Mouse (Mus musculus): ENCODE measurements around the gene Shisa8.
"Not testable (repeated sequence)": the region's sequence is repeated elsewhere in the genome, so short reads cannot be mapped to it uniquely, and the experiment has no call there.

The Shisa8 gene

GRCm38 (mm10) chr15:82212752-82213063 is at the start of gene Shisa8:
TSS of gene Shisa8 (minus strand) at chr15:82212815.
- peak; percentile 51 for DNase-seq (ENCODE audit: low spot score)

DNA sequence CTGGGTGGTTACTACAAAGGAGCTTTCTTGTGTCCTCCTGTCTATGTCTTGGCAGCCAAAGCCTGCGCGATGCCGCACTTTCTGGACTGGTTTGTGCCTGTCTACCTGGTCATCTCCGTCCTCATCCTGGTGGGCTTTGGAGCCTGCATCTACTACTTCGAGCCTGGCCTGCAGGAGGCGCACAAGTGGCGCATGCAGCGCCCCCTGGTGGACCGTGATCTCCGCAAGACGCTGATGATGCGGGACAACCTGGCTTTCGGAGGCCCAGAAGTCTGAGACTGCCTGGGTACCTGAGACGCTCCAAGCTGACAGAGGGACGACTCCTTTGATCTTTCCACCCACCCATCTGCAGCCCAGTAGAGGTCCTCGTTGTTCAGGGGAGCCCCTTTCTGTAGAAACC is 46.9 kb upstream of the Shisa8 start:
- DNase-seq (ENCODE audit: low spot score), result peak; percentile 85

DNA sequence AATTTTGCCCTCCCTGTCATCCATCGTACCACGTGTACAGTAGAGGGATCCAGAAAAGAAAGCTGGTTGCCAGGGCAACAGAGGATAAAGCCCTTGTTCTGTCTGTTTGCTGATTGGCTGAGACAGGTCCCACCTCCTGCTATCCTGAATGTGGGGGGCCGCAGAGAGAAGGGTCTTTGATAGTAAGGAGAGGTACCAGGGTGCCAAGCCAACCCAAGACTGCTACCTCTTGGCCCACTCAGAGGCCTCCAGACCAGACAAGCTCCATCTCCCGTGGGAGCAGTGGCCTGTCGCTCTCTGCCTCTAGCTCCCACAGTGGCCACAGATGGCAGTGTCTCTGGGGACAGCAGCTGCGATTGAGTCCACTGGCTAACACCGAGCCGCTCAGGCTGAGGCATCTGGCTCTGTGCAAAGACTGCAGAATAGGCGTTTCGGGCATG is 43.3 kb upstream of the Shisa8 start:
- DNase-seq (ENCODE audit: low spot score), result peak; percentile 48

DNA sequence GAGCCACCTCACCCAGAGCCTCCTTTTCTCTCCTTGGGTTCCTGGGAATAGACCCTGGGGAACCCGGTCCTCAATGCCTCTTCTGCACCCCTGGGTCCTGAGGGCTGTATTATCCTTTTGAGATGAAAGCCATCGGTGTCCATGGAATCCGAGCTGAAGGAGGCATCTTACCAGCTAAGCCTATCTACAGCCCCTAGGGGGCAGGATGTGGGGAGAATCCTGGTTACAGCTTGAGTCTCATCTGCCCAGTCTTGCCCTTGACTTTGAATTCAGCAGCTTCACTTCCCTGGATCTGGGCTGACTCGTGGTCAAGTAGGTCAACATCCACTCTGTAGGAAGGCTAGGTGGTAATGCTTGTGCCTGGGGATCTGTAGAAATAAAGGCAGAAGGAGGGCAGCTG is 42.6 kb upstream of the Shisa8 start:
- no peak for DNase-seq (ENCODE audit: low spot score)

DNA sequence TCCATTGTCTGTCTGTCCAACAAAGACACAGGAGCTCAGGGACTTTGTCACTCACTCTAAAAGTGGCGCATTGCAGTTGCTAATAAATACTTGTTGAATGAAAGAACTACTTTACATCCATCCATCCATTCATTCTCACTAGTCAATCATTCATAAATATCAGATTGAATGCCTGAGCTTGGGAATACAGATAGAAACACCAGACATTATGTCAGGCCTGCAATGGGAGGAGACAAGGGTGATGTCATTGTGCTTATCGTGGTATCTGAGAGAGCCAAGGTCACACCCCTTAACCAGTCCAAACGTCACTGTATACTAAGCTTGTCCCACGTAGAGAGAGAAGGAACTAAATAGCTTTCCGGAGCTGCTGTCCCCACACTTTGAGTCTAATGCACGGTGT is 39.5 kb upstream of the Shisa8 start, which contains the start of gene 1500009C09Rik:
Gene 1500009C09Rik (plus strand): TSS at position 301 of the 400 bp plus-strand sequence.
- DNase-seq (ENCODE audit: low spot score), result no peak

DNA sequence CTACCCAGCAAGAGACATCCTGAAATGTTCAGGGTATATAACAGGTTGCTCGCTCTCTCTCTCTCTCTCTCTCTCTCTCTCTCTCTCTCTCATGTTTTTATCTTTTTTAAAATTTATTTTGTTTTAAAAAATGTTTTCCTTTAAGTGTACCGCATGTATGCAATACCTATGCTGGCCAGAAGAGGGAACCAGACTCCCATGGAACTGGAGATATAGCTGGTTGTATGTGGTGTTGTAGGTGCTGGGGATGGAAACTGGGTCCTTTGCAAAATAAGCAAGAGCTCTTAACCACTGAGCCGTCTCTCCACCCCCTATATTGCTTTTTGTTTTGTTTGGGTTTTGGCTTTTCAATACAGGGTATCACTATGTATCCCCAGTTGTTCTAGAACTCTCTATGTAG is 39.0 kb upstream of the Shisa8 start:
- no peak for DNase-seq (ENCODE audit: low spot score)

- no peak for DNase-seq (ENCODE audit: low spot score)
Measured at GRCm38 (mm10) chr15:82247131-82247776, 34.6 kb upstream of the Shisa8 start.

DNA sequence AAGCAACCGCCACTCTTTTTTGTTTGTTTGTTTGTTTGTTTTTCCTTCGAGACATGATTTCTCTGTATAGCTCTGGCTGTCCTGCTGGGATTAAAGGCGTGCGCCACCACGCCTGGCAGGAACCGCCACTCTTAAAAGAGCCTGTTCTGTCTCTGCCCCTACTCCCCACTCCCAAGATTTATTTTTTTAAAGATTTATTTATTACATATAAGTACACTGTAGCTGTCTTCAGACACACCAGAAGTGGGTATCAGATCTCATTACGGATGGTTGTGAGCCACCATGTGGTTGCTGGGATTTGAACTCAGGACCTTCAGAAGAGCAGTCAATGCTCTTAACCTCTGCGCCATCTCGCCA is 32.2 kb upstream of the Shisa8 start:
- DNase-seq (ENCODE audit: low spot score), result not testable (repeated sequence)

GRCm38 (mm10) chr15:82244115-82244804 is 31.6 kb upstream of the Shisa8 start, which contains the start of gene Cenpm:
TSS of gene Cenpm (minus strand) at chr15:82244748.
- peak; percentile 97 for DNase-seq (ENCODE audit: low spot score)

DNA sequence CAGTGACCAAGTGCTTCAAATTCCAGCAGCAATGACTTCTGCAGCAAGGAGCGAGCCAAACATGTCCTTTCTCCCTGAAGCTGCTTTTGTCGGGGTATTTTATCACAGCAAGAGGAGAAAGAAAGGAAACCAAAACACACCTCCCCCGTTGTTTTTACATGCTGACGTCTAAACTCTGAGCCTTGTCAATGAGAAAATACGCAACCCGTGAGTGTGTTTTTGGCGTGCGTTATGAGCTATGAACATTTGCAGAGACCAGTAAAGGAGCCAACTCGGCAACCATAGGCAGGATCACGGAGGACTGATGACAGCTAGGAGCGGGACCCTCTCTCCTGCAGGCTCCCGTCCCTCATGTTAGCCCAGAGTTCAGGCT is 31.1 kb upstream of the Shisa8 start:
- no peak for DNase-seq (ENCODE audit: low spot score)

- no peak for DNase-seq (ENCODE audit: low spot score)
Measured at GRCm38 (mm10) chr15:82243311-82243710, 30.7 kb upstream of the Shisa8 start.

DNA sequence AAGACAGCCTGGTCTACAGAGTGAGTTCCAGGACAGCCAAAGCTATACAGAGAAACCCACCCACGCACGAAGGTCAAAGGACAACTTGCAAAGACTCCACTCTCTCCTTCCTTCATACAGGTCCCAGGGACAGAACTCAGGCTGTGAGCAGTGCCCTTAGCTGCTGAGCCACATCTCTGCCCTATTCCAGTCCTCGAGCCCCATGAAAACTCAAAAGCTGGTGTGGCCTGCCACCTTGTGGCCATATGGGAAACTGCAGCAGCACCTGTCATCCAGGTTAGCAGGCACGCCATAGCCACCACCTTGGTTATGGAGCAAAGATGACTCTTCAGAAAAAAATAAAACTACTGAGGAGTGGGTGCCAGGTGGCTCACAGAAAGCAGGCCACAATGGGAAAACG is 23.9 kb upstream of the Shisa8 start:
- peak; percentile 81 for DNase-seq (ENCODE audit: low spot score)

GRCm38 (mm10) chr15:82235661-82236060 is 23.0 kb upstream of the Shisa8 start:
- no peak for DNase-seq (ENCODE audit: low spot score)

DNA sequence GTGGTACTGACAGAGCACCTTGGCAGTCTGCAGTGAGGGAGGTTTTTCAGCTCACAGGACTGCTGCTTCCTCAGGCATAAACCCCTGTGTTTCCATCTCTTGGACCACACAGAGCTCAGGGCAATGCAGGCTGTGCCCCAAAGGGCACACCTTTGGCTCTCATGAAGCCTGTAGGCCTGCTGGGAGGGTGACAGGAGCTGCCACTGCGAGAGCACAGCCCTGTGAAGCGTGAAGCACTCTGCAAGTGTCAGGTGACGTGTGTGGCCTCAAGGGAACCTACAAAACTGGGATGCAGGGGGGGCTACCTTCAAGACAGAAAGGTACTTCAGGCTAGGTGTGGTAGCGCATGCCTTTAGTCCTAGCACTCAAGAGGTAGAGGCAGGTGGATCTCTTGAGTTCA is 20.0 kb upstream of the Shisa8 start:
- no peak for DNase-seq (ENCODE audit: low spot score)

DNA sequence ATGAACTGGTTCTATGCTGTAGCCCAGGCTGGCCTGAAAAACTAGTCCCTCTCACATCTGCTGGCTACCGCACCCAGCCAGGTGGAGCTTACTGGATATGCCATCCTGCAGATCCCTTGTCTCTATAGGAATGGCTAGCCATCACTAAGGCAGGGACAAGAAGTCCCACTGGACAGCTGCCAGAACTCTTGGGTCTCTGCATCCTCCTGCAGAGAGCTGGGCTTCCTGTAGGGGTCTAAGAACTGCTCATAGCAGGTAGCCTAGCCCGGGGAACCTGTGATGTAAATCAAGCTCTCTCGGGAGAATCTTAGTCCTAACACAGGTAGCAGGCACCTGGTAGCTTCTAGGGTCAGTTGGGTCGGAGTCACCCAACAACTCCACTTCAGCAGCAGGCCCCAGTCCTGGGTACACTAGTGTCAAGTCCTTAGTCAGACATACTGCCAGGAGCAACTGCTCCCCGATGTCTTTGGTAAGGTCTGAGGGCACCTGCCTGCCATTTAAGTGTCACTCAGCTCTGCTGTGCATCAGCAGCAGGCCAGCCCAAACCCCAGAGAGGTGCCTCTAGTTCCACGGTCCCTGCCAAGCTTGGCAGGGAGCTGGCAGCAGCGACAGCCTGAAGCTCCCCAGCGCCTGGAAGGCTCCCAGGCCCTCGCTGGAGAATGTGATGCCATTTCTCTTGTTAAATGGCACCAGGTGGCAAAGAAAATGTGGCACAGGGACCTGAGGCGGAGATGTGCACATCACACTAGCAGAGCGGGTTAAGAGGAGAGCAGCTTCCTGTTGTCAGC is 19.2 kb upstream of the Shisa8 start:
- no peak for DNase-seq (ENCODE audit: low spot score)

DNA sequence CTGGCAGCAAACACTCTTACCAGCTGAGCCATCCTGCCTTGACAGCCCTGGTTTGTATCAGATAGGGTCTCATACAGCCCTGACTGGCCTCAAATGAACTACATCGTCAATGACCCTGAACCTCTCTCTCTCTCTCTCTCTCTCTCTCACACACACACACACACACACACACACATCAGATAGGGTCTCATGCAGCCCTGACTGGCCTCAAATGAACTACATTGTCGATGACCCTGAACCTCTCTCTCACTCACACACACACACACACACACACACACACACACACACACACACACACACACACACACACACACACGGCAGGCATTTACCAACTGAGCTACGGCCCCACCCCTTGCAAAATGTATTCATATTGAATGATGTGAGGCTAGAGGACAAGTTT is 18.5 kb upstream of the Shisa8 start:
- DNase-seq (ENCODE audit: low spot score), result no peak

DNA sequence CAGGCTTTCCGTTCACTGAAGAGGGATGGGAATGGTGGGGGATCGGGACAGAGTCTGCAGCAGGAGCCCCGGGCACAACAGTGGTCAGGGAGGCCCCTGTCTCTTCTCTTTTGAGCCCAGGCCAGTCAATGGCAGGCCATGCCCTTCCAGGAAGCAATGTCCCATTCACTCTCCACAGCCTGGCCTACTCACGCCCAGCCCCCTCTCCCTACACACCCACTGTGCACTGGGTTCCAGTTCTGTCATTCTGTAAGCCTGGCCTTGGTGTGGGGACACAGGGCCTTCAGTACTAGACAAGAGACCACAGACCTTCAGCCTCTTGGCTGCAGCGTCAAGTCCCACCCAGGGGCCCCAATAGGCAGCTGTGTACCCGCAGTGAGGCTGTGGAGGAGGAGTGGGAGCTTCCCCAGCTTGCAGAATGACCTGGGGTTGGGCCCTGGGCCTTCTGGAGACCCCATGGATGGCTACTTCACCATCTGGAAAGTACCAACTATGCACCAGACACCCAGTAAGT is 17.5 kb upstream of the Shisa8 start:
- DNase-seq (ENCODE audit: low spot score), result no peak

DNA sequence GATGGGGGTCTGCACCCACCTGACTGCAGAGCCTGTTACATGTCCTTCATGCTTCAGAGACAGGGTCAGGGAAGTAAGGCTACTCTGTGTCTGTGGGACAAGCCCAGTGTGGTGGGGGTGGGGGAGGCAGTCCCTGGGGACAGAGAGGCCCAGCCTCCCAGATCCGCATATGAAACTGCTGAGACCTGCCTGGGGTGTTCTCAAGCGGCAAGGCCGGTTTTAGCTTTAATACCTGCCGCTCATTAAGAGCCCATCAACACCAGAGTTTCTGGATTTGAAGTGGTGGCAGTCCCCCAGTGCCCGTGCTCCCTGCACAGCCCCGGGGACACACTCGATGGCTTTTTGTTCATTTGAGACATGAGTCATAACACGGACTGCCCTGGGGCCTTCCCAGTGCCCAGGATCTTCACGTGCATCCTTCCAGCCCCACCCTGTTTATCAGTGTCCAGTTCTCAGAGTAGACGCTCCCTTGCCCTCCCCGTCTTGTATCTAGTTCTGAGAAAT is 17.0 kb upstream of the Shisa8 start:
- DNase-seq (ENCODE audit: low spot score), result no peak

DNA sequence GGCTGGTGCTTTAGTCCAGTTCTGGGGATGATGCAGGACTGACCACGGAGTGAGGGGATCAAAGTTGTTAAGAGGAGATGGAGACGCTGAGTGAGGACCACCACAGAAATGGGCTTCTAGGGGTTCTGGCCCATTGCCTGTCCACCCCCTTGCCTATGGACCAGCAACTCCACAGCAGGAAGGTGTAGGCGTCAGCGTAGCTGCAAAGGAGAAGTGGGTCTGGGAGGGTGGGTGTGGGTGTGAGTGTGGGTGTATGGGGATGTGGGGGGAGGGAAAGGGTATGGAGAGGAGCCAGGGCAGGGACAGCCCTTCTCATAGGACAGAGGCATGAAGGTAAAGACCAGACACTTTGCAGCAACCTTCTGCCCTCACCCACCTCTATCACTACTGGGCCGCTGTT is 13.2 kb upstream of the Shisa8 start:
- DNase-seq (ENCODE audit: low spot score), result no peak

DNA sequence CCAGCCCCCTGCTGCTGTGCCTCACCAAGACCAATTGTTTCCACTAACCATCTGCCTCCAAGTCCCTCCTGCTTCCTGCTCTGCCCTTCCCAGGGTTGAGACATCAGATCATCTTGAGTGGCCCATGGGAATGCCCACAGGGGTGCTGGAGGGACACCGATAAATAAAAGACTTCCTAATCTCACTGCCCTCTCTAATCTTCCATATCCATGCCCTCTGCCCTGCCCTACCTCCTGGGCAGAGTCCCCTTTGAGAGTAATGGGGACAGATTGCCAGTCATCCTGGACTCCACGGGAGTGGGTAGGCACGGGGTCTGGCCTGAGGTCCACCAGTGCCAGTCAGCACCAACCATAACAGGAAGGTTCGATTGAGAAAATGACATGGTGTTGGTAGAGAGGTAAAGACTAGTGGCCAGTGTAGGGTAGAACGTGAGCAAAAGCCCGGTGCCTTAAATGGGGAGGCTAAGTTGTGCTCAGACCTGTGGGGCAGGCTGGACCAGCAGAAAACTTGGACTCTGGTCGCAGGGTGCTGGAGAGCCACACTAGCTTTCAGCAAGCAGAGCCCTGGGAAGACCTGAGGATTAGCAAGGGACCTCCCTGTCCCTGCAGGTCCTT is 12.1 kb upstream of the Shisa8 start:
- DNase-seq (ENCODE audit: low spot score), result no peak

GRCm38 (mm10) chr15:82223657-82224601 is 11.3 kb upstream of the Shisa8 start, which contains the start of gene Tnfrsf13c:
TSS of gene Tnfrsf13c (minus strand) at chr15:82224369.
- DNase-seq (ENCODE audit: low spot score), result no peak
